Mouse (Mus musculus): ENCODE data around the gene Ldlrad1. TPM values are rescaled to one million over a fixed set of nuclear protein-coding genes. Genes with fewer than 3 reads are reported as not detected.

Gene Ldlrad1
- total RNA-seq, 2 experiments from 2014 or later: 0.44 TPM; not detected in 1

DNA sequence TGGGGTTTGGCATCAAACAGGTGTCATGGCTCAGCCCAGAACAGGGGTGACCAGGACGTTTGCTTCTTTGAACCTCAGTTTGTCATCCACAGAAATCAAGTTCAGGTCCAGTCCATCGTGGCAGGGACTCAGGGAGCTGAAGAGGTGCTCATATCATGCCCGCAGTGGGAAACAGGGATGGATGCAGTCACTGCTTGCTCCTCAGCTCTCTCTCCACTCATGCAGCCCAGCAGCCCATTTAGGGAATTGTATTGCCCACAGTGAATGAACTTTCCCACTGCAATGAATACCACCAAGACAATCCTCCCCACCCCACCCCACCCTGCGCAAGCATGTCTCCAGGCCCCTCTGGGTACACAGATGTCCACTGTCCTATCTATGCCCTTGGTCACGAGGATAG lies 3.0 kb downstream of the Ldlrad1 start:
- no peak for DNase-seq

DNA sequence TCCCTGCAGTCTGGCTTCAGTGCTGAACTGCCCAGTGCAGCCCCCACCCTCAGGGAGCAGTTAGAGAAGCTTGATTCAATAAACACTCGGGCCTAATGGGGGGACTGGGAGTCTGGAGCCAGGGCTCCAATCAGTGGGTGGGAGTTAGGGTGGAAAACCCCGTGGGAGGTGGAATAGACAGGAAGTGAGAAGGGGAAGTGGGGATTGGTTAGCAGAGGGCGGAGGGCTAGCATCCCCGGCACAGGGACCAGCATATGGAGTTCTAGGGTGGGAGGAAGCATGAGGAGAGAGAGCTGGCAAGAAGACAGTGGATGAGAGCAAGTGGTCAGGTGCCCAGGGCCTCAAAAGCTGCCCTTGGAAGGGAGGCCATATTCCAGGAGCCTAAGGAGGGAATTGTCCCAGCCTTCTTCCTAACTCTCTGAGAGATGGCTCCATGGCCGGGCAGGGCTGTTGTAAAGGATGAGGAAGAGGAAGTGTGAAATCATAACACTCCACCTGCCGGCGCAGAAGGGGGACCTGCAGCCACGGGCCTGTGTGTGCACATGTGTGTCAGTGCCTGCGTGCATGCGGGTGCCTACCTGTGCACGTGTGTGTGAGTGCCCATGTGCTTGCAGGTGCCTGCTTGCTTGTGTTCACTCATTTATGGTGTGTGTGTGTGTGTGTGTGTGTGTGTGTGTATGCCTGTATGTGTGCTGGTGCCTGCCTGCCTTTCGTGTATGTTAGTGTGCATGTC lies 4.5 kb downstream of the Ldlrad1 start:
- no peak for DNase-seq

- DNase-seq: no peak
Measured at GRCm38 (mm10) chr4:107217574-107217973, 8.6 kb downstream of the Ldlrad1 start.

DNA sequence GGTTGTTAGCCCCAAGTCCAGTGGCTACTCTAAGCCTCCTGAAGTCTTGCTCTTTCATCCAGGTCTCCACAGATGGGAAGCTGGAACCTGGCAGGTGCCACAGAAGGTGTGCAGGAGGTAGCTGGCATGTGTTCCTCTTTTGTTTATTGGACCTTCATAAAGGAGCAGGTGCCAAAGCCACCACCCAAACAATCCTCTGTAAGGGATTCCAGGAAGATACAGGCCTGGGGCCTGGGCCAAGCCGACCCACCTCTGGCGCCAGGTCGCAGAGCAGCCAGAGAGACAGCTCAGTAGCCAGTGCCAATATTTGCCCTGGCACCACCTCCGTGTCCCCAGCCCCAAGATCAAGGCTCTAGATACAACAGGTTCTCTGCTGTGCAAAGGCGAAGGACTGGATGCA lies 12.5 kb downstream of the Ldlrad1 start:
- no peak for DNase-seq

GRCm38 (mm10) chr4:107223225-107224204 lies 14.5 kb downstream of the Ldlrad1 start:
- DNase-seq: peak; percentile 72 to 81

GRCm38 (mm10) chr4:107226313-107226712 lies 17.3 kb downstream of the Ldlrad1 start:
- no peak for DNase-seq

DNA sequence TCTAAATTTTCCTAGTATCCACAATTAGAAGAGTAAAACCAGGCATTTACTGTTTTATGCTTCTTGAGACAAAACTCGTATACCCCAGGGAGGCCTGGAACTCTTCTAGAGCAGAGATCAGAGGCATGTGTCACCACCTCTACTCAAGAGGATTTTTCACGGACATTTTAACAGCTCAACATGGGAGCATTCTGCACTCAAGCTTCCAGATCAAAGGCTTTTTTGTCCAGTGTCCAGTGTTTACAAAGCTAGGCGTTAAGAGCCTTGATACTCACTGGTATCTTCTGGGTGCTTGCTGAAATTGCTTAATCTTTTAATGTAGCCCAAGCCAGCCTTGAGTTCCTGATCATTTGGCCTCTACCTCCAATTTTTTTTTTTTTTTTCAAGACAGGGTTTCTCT lies 23.2 kb downstream of the Ldlrad1 start:
- DNase-seq: no peak

DNA sequence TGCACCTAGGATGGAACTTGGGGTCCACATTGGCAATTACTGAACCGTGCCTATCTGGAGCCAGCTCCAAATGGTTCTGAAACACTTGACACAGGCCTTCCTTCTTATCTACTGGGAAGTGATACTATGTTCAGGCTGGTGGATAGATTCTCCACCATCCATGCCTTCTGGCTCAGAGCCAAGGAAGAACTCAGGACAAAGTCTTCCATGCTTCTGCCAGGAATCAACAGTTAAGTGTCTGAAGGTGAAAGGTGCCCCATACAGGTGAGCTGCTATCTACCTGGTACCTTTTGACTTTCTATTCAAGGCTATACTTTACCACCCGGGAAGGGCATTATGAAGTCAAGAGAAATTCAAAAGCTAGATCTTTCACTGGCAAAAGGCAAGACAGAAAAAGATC lies 29.3 kb downstream of the Ldlrad1 start:
- no peak for DNase-seq

DNA sequence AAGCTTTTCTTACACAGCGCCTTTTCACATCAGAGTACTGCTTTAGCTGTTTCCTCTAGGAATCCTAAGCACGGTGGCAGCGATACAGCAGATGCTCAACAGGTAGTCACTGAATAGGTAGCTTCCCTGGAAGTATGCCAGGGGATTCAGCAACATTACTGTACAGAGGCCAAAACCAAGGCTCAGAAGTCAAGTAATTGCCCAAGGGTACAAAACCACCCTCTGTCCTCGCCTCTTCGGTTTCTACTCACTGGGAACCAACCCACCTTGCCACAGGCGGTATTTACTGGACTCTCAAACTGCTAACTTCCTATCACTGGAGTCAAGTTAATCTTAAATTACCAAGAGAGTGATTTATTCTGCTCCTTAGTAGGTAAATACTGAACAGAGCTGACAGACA lies 31.2 kb downstream of the Ldlrad1 start:
- DNase-seq: no peak

DNA sequence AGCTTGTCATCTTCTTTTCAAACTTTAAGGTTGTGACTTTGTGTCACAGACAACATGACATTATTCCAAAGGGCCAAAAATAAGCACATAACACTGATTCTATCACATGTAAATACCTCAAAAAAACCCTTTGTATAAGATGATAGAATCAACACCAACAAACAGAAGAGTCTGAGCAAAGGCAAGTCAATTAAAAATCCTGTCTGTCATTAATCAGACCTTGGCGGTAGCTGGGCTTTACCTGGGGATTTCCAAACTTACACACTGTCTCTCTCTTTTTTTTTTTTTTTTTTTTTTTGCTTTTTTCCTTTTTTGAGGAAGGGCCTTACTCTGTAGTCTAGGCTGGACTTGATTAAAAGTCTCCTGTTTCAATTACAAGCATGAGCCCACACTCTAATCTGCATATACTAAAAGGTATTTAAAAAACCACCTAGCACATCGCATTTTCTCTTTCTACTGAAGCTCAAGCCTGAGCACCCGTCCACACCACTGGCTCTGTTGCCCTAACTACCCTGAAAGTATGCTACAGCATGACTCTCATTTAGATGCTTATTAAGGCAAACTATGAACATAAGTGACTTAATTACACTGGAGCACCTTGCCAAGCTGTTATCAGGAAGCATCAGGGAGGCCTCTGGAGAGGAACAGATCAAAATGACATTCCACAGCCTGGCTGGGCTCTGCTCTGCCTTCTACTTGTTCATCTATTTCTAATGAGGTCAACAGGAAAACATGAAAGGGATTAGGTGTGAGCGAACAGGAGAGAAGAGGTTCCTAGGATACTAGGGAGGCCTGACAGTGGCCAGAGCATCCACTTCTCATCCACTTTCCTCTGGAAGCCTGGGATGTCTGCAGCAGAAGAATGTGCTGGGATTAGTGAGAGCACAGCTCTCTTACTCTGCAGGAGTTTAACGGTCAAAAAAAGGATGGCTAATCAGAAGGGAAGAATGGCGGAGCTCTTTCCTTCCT lies 34.7 kb downstream of the Ldlrad1 start:
- no peak for DNase-seq

GRCm38 (mm10) chr4:107245368-107245767 lies 36.4 kb downstream of the Ldlrad1 start:
- DNase-seq: no peak

- no peak for DNase-seq
Measured at GRCm38 (mm10) chr4:107246040-107246439, 37.1 kb downstream of the Ldlrad1 start.

GRCm38 (mm10) chr4:107247110-107247509 lies 38.1 kb downstream of the Ldlrad1 start:
- peak in 1 of 2 experiments; percentile 20 for DNase-seq

DNA sequence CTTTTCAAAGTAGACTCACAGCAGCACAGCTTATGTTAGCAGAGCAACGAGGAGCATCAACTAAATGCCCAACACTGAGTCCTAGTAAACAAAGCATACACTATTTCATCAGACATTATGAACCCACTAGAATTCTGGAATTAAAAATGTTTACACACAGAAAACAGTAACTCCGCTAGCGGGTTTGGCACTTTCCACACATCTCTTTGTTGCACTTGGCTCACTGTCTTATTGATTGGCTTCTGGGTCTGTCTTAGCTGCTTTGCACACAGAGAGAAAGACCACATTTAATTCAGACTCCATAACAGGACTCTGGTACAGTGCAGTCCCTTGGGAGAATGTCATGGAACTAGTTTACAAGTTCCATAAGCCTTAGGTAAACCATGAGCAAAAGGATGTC lies 39.1 kb downstream of the Ldlrad1 start:
- peak in 1 of 2 experiments; percentile 18 for DNase-seq

- no peak for DNase-seq
Measured at GRCm38 (mm10) chr4:107249471-107249870, 40.5 kb downstream of the Ldlrad1 start.

GRCm38 (mm10) chr4:107250494-107250893 lies 41.5 kb downstream of the Ldlrad1 start:
- peak; percentile 25 to 66 for DNase-seq

DNA sequence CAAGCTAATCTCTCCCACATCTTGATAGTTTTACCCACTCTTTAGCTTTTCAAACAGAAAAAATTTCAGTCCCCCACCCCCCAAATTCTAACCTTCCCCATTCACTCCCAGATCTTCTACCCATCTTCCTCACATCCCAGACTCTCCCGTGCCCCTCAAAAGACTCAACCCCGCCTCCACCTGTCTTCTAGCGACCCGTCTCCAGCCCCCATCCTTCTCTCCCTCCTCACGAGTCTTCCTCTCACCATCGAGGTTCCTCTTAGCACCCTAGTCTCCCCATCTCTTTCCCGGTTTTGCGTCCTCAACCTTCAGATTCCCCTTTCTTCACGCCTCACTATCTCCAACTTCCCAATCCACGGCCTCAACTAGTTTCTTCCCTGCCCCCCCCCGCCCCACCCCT lies 43.5 kb downstream of the Ldlrad1 start:
- DNase-seq: peak in 1 of 2 experiments; percentile 19

- DNase-seq: peak; percentile 94 to 95
Measured at GRCm38 (mm10) chr4:107253125-107254091, 44.4 kb downstream of the Ldlrad1 start, which contains the start of the genes Lrrc42 and Hspb11. TSS of gene Lrrc42 (minus strand) at chr4:107253532. TSS of gene Hspb11 (plus strand) at chr4:107253593.

- no peak for DNase-seq
Measured at GRCm38 (mm10) chr4:107254414-107254813, 45.4 kb downstream of the Ldlrad1 start.

GRCm38 (mm10) chr4:107260001-107260400 lies 51.0 kb downstream of the Ldlrad1 start:
- no peak for DNase-seq
